Comparison of ENCODE assay signal across 9 mouse cellular contexts in the genomic region with DNA sequence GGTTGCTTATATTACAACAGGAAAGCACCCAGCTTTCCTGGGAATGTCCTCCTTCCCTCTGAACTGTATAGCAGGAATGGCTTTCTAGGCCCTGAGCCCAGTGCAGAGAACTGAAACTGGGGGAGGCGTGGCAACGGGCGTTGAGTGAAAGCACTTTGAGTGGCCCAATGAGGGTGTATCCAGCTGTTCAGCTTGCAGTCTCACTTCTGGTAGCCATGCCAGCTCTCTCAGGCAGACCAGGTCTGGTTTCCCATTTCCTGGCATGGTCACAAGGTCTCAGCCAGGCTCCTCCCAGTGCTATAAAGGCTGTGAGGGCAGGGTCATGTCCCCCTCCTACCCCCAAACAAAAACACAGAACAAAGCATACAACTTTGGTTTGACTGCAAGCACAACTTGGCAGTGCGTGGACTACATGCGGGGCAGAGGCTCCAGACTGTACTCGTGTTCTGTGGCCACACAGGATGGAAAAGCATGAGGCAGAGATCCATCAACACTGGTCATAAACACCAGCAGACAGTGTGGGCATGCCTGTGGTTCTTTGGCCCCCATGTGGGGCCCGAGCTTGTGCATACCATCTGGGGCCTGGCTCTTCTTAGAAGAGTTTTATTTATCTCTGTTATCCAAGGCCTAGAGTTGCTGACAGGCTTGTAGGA.
DNase-seq lines count a peak whose midpoint lies in the region; TF ChIP-seq lines count a peak whose summit lies in the region.
"Had no signal": no experiment of that assay in that cellular context is flagged by ENCODE, and none has a peak within 500 bp of the region (broad histone marks: within the 10 kb centered on the region; RNA-seq: fewer than 3 reads in every experiment).

No protein-coding gene starts in this region.

- intact Hi-C loops in heart, postnatal 10 days (cut with DNase I) = loop anchor here (1.0 to 10.0 kb wide), 3 partner anchors 274 to 591 kb away; no protein-coding TSS in a partner anchor
- intact Hi-C loops in heart, adult 2 months (cut with DNase I) = no loop called here

- H3K4me3 ChIP-seq in heart, adult 2 months = no peak overlapping the region
- no peak overlapping the region for H3K4me3 ChIP-seq in cerebellum, adult 2 months (replicated peaks; ENCODE audit: insufficient read depth, low read depth, low read length)
- H3K4me3 ChIP-seq: left cerebral cortex, adult 2 months had no signal

- no peaks in the 10 kb centered on the region for H3K36me3 ChIP-seq in heart, adult 2 months (ENCODE audit: control insufficient read depth, insufficient read depth, low read length)

- TF ChIP-seq POLR2A in heart, adult 2 months (IDR thresholded peaks at IDR 0.05; ENCODE audit: insufficient read depth, low read depth, low read length) = no peak
- no peak for TF ChIP-seq POLR2A in cerebellum, adult 2 months (IDR thresholded peaks at IDR 0.05; ENCODE audit: borderline replicate concordance, insufficient read depth, low read length)

- H3K79me2 ChIP-seq in heart, adult 2 months (replicated peaks; ENCODE audit: control insufficient read depth, insufficient read depth, low read length) = no peaks in the 10 kb centered on the region

- no peaks in the 10 kb centered on the region for H3K27me3 ChIP-seq in heart, adult 2 months (ENCODE audit: control insufficient read depth, insufficient read depth, low read length)
- no peaks in the 10 kb centered on the region for H3K27me3 ChIP-seq in cerebellum, adult 2 months (ENCODE audit: control insufficient read depth, insufficient read depth, low read length)

- no peak overlapping the region for H3K27ac ChIP-seq in heart, adult 2 months
- H3K27ac ChIP-seq in cerebellum, adult 2 months (ENCODE audit: insufficient read depth, low read length) = no peak overlapping the region

- DNase-seq in heart, postnatal 10 days = peak; percentile 20 to 37
- no peak for DNase-seq in heart, adult 2 months
- DNase-seq in MN1 (ENCODE audit: low spot score) = peak; percentile 26
- peak; percentile 59 for DNase-seq in gastrocnemius, postnatal 25 days
- DNase-seq in lung, postnatal 14 days = peak; percentile 34
- no peak for DNase-seq in layer of hippocampus, adult 8-10 months (ENCODE audit: low spot score in 2 of 2)
- no peak for DNase-seq in cerebellum, postnatal 14 days
- no peak for DNase-seq in cerebellum, adult 2 months

- no peak overlapping the region for H3K9ac ChIP-seq in heart, adult 2 months (ENCODE audit: low read depth, low read length)

- no peak for TF ChIP-seq EP300 in heart, adult 2 months (IDR thresholded peaks at IDR 0.05; ENCODE audit: insufficient read depth, low read depth, low read length)

- no peak for TF ChIP-seq CTCF in heart, adult 2 months (IDR thresholded peaks at IDR 0.05)
- TF ChIP-seq CTCF in cerebellum, adult 2 months (IDR thresholded peaks at IDR 0.05; ENCODE audit: borderline replicate concordance, insufficient read depth, low read depth, low read length) = no peak

- WGBS in heart, adult 2 months = 61% methylated on average over 7 of the region's 7 CpGs
- 60% methylated on average over 7 of the region's 7 CpGs for WGBS in cerebellum, adult 2 months

- H3K4me1 ChIP-seq in heart, adult 2 months (ENCODE audit: control insufficient read depth, insufficient read depth, low read length) = no peaks in the 10 kb centered on the region
- H3K4me1 ChIP-seq in cerebellum, adult 2 months (ENCODE audit: control insufficient read depth, insufficient read depth, low read length) = peaks cover 5% of the 10 kb centered on the region

Comparison
In these comparisons a context has a peak if more than half of its experiments do, and no peak if none do; other contexts are left out.
1. DNase-seq: peak in heart, postnatal 10 days (2 of 2), MN1 (single experiment), gastrocnemius, postnatal 25 days (single experiment) and lung, postnatal 14 days (single experiment); none in heart, adult 2 months (0 of 2), layer of hippocampus, adult 8-10 months (0 of 2), cerebellum, postnatal 14 days (0 of 2) and cerebellum, adult 2 months (0 of 2).